Mouse (Mus musculus): ENCODE results near the gene Nkap. TPM values are rescaled to one million over a fixed set of nuclear protein-coding genes. Genes with fewer than 3 reads are reported as not detected.
A peak's percentile ranks its signal among the peaks of the same experiment; 100 is the strongest.
"Not testable (repeated sequence)": the region's sequence is repeated elsewhere in the genome, so short reads cannot be mapped to it uniquely, and the experiment has no call there.

Nkap gene
- 20.7 and 24.0 TPM in 2 replicates for polyA plus RNA-seq (2015; fragmentation: Nextera tagmentation; extraction: Ambion mirVana)

DNA sequence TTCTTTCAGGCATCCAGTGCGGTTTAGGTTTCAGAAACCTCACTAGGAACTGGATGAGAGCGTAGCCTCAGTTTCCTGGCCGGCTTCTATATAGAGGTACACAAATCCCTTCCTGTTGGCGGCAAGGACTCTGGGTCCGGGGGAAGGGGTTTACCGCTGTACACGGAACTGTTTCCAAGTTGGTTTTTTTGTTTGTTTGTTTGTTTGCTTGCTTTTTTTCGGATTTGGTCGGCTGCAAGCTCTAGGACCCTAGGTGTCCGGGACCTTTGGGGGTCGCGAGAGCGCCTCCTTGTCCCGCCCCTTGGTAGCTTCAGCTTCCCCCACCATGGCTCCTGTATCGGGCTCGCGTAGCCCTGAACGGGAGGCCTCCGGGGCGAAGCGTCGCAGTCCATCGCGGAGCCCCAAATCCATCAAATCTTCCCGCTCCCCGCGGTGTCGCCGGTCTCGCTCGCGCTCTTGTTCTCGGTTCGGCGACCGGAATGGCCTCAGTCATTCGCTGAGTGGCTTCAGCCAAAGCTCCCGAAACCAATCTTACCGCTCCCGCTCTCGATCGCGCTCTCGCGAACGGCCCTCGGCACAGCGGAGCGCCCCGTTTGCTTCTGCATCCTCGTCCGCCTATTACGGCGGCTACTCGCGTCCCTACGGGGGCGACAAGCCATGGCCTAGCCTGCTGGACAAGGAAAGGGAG lies at the start of gene Nkap:
Gene Nkap, plus strand, starts transcription at position 125 of the 688 bp plus-strand sequence.
- Histone ChIP-seq H3K27me3 (replicated peaks; ENCODE audit: control insufficient read depth, insufficient read depth, low read length) (no peaks in the 10 kb centered on the region), H3K4me1 (ENCODE audit: control insufficient read depth, insufficient read depth, low read depth, low read length) (peaks cover 8% of the 10 kb centered on the region), H3K4me3 (ENCODE audit: low read length) (peak within 1 kb of the TSS; percentile 67), H3K9me3 (ENCODE audit: control insufficient read depth, low read length) (no peaks in the 10 kb centered on the region), H3K36me3 (ENCODE audit: control insufficient read depth, insufficient read depth, low read length) (peaks cover 4% of the 10 kb centered on the region; the same call in 1 of the 2 replicates), H3K27ac (ENCODE audit: low read depth, low read length) (peak within 1 kb of the TSS; percentile 71), H3K4me2 (ENCODE audit: low read length) (peak within 1 kb of the TSS; percentile 64), H3K9ac (ENCODE audit: low read depth, low read length) (peak within 1 kb of the TSS; percentile 79)
- 11% methylated on average over 49 of the region's 58 CpGs for WGBS
- ATAC-seq = peak; percentile 96

DNA sequence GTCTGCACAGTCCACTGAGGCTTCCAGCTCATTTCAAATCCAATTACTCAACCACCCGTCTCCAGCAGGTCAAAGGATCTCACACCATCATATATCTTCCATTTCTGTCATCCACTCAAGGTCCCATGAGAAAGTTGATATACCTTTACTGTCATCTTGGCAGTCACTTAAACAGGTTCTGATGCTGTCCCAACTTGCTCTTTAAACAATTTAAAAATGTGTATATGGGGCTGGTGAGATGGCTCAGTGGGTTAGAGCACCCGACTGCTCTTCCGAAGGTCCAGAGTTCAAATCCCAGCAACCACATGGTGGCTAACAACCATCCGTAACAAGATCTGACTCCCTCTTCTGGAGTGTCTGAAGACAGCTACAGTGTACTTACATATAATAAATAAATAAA lies 46.2 kb upstream of the Nkap start:
- H3K4me1 ChIP-seq (ENCODE audit: control insufficient read depth, insufficient read depth, low read depth, low read length); H3K9ac ChIP-seq (ENCODE audit: low read depth, low read length); H3K36me3 ChIP-seq (ENCODE audit: control insufficient read depth, insufficient read depth, low read length); H3K4me2 ChIP-seq (ENCODE audit: low read length); H3K4me3 ChIP-seq (ENCODE audit: low read length); H3K9me3 ChIP-seq (ENCODE audit: control insufficient read depth, low read length); H3K27me3 ChIP-seq (replicated peaks; ENCODE audit: control insufficient read depth, insufficient read depth, low read length); H3K27ac ChIP-seq (ENCODE audit: low read depth, low read length); ATAC-seq: not testable (repeated sequence)
- WGBS = 69% methylated on average over 3 of the region's 4 CpGs

DNA sequence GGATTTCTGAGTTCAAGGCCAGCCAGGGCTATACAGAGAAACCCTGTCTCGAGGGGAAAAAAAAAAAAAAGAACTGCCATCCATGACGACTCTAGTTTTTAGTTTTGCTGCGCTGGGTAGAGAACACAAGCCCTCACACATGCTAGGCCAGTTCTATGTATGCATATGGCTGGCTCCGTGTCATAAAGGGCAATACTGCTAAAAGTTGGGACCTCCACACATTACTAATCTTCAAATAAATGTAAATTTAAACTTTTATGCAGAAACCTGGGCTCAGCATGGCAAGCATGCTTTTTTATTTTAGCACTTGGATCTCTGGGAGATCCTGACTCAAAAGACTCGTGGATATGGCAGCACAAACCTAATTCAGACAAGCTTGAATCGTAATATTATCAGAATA lies 45.4 kb upstream of the Nkap start:
- no peaks in the 10 kb centered on the region for H3K27me3 ChIP-seq (replicated peaks; ENCODE audit: control insufficient read depth, insufficient read depth, low read length)
- ATAC-seq = no peak
- no peak overlapping the region for H3K27ac ChIP-seq (ENCODE audit: low read depth, low read length)
- H3K9me3 ChIP-seq (ENCODE audit: control insufficient read depth, low read length) = no peaks in the 10 kb centered on the region
- H3K4me2 ChIP-seq (ENCODE audit: low read length) = no peak overlapping the region
- H3K36me3 ChIP-seq (ENCODE audit: control insufficient read depth, insufficient read depth, low read length) = no peaks in the 10 kb centered on the region
- H3K4me1 ChIP-seq (ENCODE audit: control insufficient read depth, insufficient read depth, low read depth, low read length) = peaks cover 5% of the 10 kb centered on the region; the same call in 1 of the 2 replicates
- no peak overlapping the region for H3K9ac ChIP-seq (ENCODE audit: low read depth, low read length)
- H3K4me3 ChIP-seq (ENCODE audit: low read length) = no peak overlapping the region
- WGBS = 57% methylated on average over 6 of the region's 6 CpGs

DNA sequence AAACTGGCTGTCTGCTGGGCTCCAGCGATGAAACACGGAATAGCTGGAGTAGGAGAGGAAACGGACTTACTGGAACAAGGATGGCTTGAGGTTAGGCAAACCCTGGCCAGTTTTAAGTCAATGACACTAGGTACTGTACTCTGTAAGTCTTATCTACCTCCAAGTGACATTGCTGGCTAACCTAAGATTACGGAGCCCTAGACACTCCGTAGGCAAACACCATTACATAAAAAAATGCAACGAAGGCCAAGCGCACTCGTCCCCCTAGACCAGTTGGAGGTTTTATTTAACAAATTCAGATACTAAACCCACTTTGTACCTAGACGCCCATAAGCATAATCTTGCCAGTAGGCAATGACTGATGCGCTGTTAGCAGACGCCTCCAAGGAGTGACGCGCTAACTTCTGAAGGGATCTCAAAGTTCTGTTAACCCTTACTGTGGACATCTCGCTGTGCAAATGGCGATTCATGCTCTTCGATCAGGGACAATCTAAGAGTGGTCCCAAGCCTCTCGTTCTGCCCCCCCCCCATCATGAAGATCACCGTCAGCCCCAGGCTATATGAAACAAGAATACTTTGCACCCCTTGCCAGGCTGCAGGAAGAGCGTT lies 42.2 kb upstream of the Nkap start:
- Histone ChIP-seq H3K9ac (ENCODE audit: low read depth, low read length) (peak overlapping the region; percentile 68), H3K4me2 (ENCODE audit: low read length) (peak overlapping the region; percentile 52), H3K4me3 (ENCODE audit: low read length) (peak overlapping the region; percentile 54), H3K27me3 (replicated peaks; ENCODE audit: control insufficient read depth, insufficient read depth, low read length) (no peaks in the 10 kb centered on the region), H3K36me3 (ENCODE audit: control insufficient read depth, insufficient read depth, low read length) (no peaks in the 10 kb centered on the region), H3K4me1 (ENCODE audit: control insufficient read depth, insufficient read depth, low read depth, low read length) (peaks cover 5% of the 10 kb centered on the region; the same call in 1 of the 2 replicates), H3K9me3 (ENCODE audit: control insufficient read depth, low read length) (no peaks in the 10 kb centered on the region), H3K27ac (ENCODE audit: low read depth, low read length) (peak overlapping the region; percentile 87)
- ATAC-seq = peak; percentile 3
- WGBS = 13% methylated on average over 19 of the region's 19 CpGs

DNA sequence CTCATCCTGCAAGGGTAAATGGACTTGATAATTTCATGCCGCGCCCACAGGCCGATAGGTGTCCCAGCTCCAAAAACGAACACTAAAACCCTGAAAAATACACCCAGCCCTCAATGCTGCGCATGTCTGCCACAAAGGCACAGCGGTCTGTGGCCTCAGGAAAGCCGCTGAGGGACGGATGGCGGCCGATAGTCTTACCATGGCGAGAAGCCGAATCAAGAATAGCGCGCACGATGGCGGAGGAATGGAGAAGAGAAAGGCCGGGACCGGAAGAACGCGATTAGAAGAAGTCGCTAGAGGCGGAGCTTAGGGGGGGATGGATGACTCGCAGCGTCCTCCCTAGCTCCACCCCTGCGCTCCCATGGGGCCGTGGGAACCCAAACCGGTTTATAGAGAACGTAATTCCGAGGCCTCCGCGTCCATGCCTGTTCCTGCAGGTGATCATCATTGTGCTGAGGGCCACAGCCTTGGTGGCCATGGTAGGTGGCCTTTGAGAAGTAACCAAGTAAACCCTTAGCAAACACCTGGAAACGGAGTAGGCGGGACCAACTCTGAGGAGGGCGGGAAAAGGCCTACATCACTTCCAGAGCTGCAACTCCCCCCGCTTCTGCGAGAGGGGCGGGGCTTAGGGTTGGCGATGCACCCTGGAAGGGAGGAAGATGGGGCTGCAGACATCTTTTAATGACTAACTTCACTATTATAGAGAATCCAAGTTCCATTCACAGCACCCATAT lies 41.5 kb upstream of the Nkap start, which contains the start of gene Rpl39:
Gene Rpl39, minus strand, starts transcription at position 476 of the 734 bp plus-strand sequence.
- 15% methylated on average over 37 of the region's 38 CpGs for WGBS
- Histone ChIP-seq H3K36me3 (ENCODE audit: control insufficient read depth, insufficient read depth, low read length) (no peaks in the 10 kb centered on the region), H3K9ac (ENCODE audit: low read depth, low read length) (peak within 1 kb of the TSS; percentile 68), H3K4me3 (ENCODE audit: low read length) (peak within 1 kb of the TSS; percentile 54), H3K4me2 (ENCODE audit: low read length) (peak within 1 kb of the TSS; percentile 53), H3K27ac (ENCODE audit: low read depth, low read length) (peak within 1 kb of the TSS; percentile 87), H3K4me1 (ENCODE audit: control insufficient read depth, insufficient read depth, low read depth, low read length) (peaks cover 5% of the 10 kb centered on the region; the same call in 1 of the 2 replicates), H3K9me3 (ENCODE audit: control insufficient read depth, low read length) (no peaks in the 10 kb centered on the region), H3K27me3 (replicated peaks; ENCODE audit: control insufficient read depth, insufficient read depth, low read length) (no peaks in the 10 kb centered on the region)
- peak; percentile 96 for ATAC-seq

DNA sequence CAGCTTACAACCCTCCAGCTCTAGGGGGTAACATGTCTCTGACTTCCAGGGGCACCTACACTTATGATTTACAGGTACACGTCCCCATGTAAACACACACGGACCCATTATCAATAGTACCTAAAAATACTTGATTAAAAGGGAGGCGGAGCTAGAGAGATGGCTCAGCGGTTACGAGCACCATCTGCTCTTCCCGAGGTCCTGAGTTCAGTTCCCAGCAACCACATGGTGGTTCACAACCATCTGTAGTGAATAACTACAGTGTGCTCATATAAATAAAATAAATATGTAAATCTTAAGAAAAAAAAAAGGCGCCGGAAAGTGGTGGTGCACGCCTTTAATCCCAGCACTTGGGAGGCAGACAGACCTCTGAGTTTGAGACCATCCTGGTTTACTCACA lies 40.9 kb upstream of the Nkap start:
- WGBS = 19% methylated on average over 9 of the region's 9 CpGs
- no peaks in the 10 kb centered on the region for H3K27me3 ChIP-seq (replicated peaks; ENCODE audit: control insufficient read depth, insufficient read depth, low read length)
- peak overlapping the region; percentile 54 for H3K4me3 ChIP-seq (ENCODE audit: low read length)
- H3K36me3 ChIP-seq (ENCODE audit: control insufficient read depth, insufficient read depth, low read length) = no peaks in the 10 kb centered on the region
- H3K27ac ChIP-seq (ENCODE audit: low read depth, low read length) = peak overlapping the region; percentile 68
- peak overlapping the region; percentile 53 for H3K4me2 ChIP-seq (ENCODE audit: low read length)
- no peak for ATAC-seq
- no peaks in the 10 kb centered on the region for H3K9me3 ChIP-seq (ENCODE audit: control insufficient read depth, low read length)
- peak overlapping the region; percentile 14; the same call in 1 of the 2 replicates for H3K9ac ChIP-seq (ENCODE audit: low read depth, low read length)
- H3K4me1 ChIP-seq (ENCODE audit: control insufficient read depth, insufficient read depth, low read depth, low read length) = peaks cover 5% of the 10 kb centered on the region; the same call in 1 of the 2 replicates

DNA sequence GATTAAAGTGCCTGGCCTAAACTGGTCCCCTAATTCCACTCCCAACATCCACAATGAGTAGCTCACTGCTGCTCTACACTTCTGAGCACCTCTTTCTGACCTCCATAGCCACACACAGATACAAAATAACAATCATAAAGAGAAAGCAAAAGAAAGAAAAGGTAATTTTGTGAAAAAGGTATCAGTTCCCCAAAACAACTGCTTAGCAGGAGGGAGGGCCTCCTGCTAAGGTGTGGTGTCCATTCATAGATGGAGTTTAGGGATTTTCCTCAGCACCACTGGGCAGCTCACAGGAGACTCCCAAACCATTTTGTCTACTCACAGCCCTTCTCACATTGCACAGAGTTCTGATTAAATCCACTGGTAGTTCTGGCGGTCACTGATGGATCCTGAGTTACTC lies 37.8 kb upstream of the Nkap start:
- H3K36me3 ChIP-seq (ENCODE audit: control insufficient read depth, insufficient read depth, low read length) = no peaks in the 10 kb centered on the region; the same call in 1 of the 2 replicates
- H3K4me3 ChIP-seq (ENCODE audit: low read length) = no peak overlapping the region
- 88% methylated on average over 1 of the region's 1 CpGs for WGBS
- H3K4me2 ChIP-seq (ENCODE audit: low read length) = no peak overlapping the region
- no peaks in the 10 kb centered on the region for H3K9me3 ChIP-seq (ENCODE audit: control insufficient read depth, low read length)
- H3K9ac ChIP-seq (ENCODE audit: low read depth, low read length) = no peak overlapping the region
- no peaks in the 10 kb centered on the region for H3K27me3 ChIP-seq (replicated peaks; ENCODE audit: control insufficient read depth, insufficient read depth, low read length)
- ATAC-seq = no peak
- H3K27ac ChIP-seq (ENCODE audit: low read depth, low read length) = no peak overlapping the region
- no peaks in the 10 kb centered on the region for H3K4me1 ChIP-seq (ENCODE audit: control insufficient read depth, insufficient read depth, low read depth, low read length)

DNA sequence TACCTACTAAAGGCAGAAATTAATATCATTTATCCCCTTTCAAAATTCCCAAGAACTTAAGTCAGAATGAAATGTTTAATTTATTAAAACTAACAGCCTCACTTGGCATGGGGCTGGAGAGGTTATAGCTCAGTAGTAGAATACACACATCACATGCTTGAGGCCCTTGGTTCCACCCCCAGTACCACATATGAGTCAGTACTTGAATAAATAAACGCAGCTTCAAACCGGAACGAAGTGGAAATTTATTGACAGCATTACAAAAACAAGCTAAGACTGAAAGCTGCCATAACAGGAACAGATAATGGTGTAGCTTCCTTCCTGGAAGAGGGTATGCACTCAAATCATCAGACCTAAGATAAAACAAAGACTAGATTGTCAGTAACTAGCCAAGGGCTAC lies 35.1 kb upstream of the Nkap start:
- no peaks in the 10 kb centered on the region for H3K9me3 ChIP-seq (ENCODE audit: control insufficient read depth, low read length)
- no peaks in the 10 kb centered on the region for H3K4me1 ChIP-seq (ENCODE audit: control insufficient read depth, insufficient read depth, low read depth, low read length)
- no peak overlapping the region for H3K4me2 ChIP-seq (ENCODE audit: low read length)
- H3K4me3 ChIP-seq (ENCODE audit: low read length) = no peak overlapping the region
- no peak overlapping the region for H3K27ac ChIP-seq (ENCODE audit: low read depth, low read length)
- 80% methylated on average over 3 of the region's 3 CpGs for WGBS
- H3K27me3 ChIP-seq (replicated peaks; ENCODE audit: control insufficient read depth, insufficient read depth, low read length) = no peaks in the 10 kb centered on the region
- ATAC-seq = no peak
- H3K9ac ChIP-seq (ENCODE audit: low read depth, low read length) = no peak overlapping the region
- H3K36me3 ChIP-seq (ENCODE audit: control insufficient read depth, insufficient read depth, low read length) = no peaks in the 10 kb centered on the region; the same call in 1 of the 2 replicates

All from hindbrain, embryonic 16.5 days (tissue).